Mouse (Mus musculus) G1E (cell line): ENCODE data around the gene Grrp1.

Experiments
- CTCF ChIP-seq: IDR thresholded peaks from 2 replicates; pipeline ENCODE4 v1.5.1; 2012; ENCODE audit warnings: low read depth, low read length, inconsistent platforms, mixed read lengths
- GATA1 ChIP-seq: IDR thresholded peaks from 2 replicates; pipeline ENCODE4 v1.6.1; 2012; ENCODE audit warnings: borderline replicate concordance, low read length, inconsistent platforms, mixed read lengths
- GATA2 ChIP-seq: IDR thresholded peaks from 2 replicates; pipeline ENCODE4 v1.6.1; 2012; ENCODE audit warnings: low read depth, low read length, inconsistent platforms, borderline replicate concordance
- POLR2AphosphoS5 ChIP-seq: IDR thresholded peaks from 2 replicates; pipeline ENCODE4 v1.6.1; 2012; ENCODE audit warnings: low read depth, low read length, inconsistent platforms; ENCODE audit not compliant: insufficient replicate concordance
- TAL1 ChIP-seq: conservative IDR thresholded peaks from 2 replicates; pipeline ENCODE4 v1.6.1; 2012; ENCODE audit warnings: low read depth, low read length, inconsistent platforms, mixed read lengths

- TF ChIP-seq CTCF (no peak), POLR2AphosphoS5 (no peak), GATA1 (no peak), TAL1 (peak; percentile 51), GATA2 (no peak)
Observed at GRCm38 (mm10) chr4:134273417-134274345, 19.8 kb upstream of the Grrp1 start.
